Mouse (Mus musculus): ENCODE measurements around the gene Ubtd2. TPM values are rescaled to one million over a fixed set of nuclear protein-coding genes. Genes with fewer than 3 reads are reported as not detected.
A peak's percentile ranks its signal among the peaks of the same experiment; 100 is the strongest.

Gene Ubtd2
- polyA plus RNA-seq, 1 experiment from 2014 or later, result 61.5 TPM

- no peak overlapping the region for H3K27ac ChIP-seq (ENCODE audit: low read length)
- WGBS, result 65% methylated on average over 2 of the region's 2 CpGs
- H3K9ac ChIP-seq (replicated peaks; ENCODE audit: low read depth, low read length), result no peak overlapping the region
- H3K4me3 ChIP-seq (ENCODE audit: low read depth, low read length), result no peak overlapping the region
- H3K36me3 ChIP-seq (ENCODE audit: control insufficient read depth, insufficient read depth, low read length), result no peaks in the 10 kb centered on the region
- H3K4me1 ChIP-seq (ENCODE audit: control insufficient read depth, insufficient read depth, low read length), result no peaks in the 10 kb centered on the region
- no peak overlapping the region for H3K4me2 ChIP-seq (replicated peaks; ENCODE audit: low read depth, low read length)
- no peaks in the 10 kb centered on the region for H3K9me3 ChIP-seq (ENCODE audit: control insufficient read depth, low read depth, low read length)
- no peak for ATAC-seq (ENCODE audit: insufficient number of reproducible peaks, insufficient read depth, low FRiP score, low read depth)
- H3K27me3 ChIP-seq (ENCODE audit: control insufficient read depth, insufficient read depth, low read length), result no peaks in the 10 kb centered on the region
Measured at GRCm38 (mm10) chr11:32481525-32481924, 26.4 kb downstream of the Ubtd2 start.

- H3K27ac ChIP-seq (ENCODE audit: low read length), result no peak overlapping the region
- 74% methylated on average over 3 of the region's 3 CpGs for WGBS
- H3K27me3 ChIP-seq (ENCODE audit: control insufficient read depth, insufficient read depth, low read length), result no peaks in the 10 kb centered on the region
- ATAC-seq (ENCODE audit: insufficient number of reproducible peaks, insufficient read depth, low FRiP score, low read depth), result no peak
- H3K9ac ChIP-seq (replicated peaks; ENCODE audit: low read depth, low read length), result no peak overlapping the region
- H3K36me3 ChIP-seq (ENCODE audit: control insufficient read depth, insufficient read depth, low read length), result no peaks in the 10 kb centered on the region
- no peak overlapping the region for H3K4me2 ChIP-seq (replicated peaks; ENCODE audit: low read depth, low read length)
- no peak overlapping the region for H3K4me3 ChIP-seq (ENCODE audit: low read depth, low read length)
- H3K9me3 ChIP-seq (ENCODE audit: control insufficient read depth, low read depth, low read length), result no peaks in the 10 kb centered on the region
- peaks cover 13% of the 10 kb centered on the region; the same call in 1 of the 2 replicates for H3K4me1 ChIP-seq (ENCODE audit: control insufficient read depth, insufficient read depth, low read length)
Measured at GRCm38 (mm10) chr11:32485290-32485689, 30.1 kb downstream of the Ubtd2 start.

- Histone ChIP-seq H3K4me1 (ENCODE audit: control insufficient read depth, insufficient read depth, low read length) (peaks cover 16% of the 10 kb centered on the region; the same call in 1 of the 2 replicates), H3K9me3 (ENCODE audit: control insufficient read depth, low read depth, low read length) (no peaks in the 10 kb centered on the region), H3K4me3 (ENCODE audit: low read depth, low read length) (no peak overlapping the region), H3K27ac (ENCODE audit: low read length) (no peak overlapping the region), H3K9ac (replicated peaks; ENCODE audit: low read depth, low read length) (no peak overlapping the region), H3K36me3 (ENCODE audit: control insufficient read depth, insufficient read depth, low read length) (no peaks in the 10 kb centered on the region), H3K27me3 (ENCODE audit: control insufficient read depth, insufficient read depth, low read length) (no peaks in the 10 kb centered on the region), H3K4me2 (replicated peaks; ENCODE audit: low read depth, low read length) (no peak overlapping the region)
- 56% methylated on average over 3 of the region's 3 CpGs for WGBS
- ATAC-seq (ENCODE audit: insufficient number of reproducible peaks, insufficient read depth, low FRiP score, low read depth), result no peak
Measured at GRCm38 (mm10) chr11:32486621-32487020, 31.5 kb downstream of the Ubtd2 start.

- H3K27ac ChIP-seq (ENCODE audit: low read length), result no peak overlapping the region
- no peak for ATAC-seq (ENCODE audit: insufficient number of reproducible peaks, insufficient read depth, low FRiP score, low read depth)
- H3K9me3 ChIP-seq (ENCODE audit: control insufficient read depth, low read depth, low read length), result no peaks in the 10 kb centered on the region
- 84% methylated on average over 3 of the region's 3 CpGs for WGBS
- no peak overlapping the region for H3K9ac ChIP-seq (replicated peaks; ENCODE audit: low read depth, low read length)
- H3K4me1 ChIP-seq (ENCODE audit: control insufficient read depth, insufficient read depth, low read length), result peaks cover 16% of the 10 kb centered on the region; the same call in 1 of the 2 replicates
- H3K36me3 ChIP-seq (ENCODE audit: control insufficient read depth, insufficient read depth, low read length), result no peaks in the 10 kb centered on the region
- H3K27me3 ChIP-seq (ENCODE audit: control insufficient read depth, insufficient read depth, low read length), result no peaks in the 10 kb centered on the region
- H3K4me3 ChIP-seq (ENCODE audit: low read depth, low read length), result no peak overlapping the region
- no peak overlapping the region for H3K4me2 ChIP-seq (replicated peaks; ENCODE audit: low read depth, low read length)
Measured at GRCm38 (mm10) chr11:32487501-32487900, 32.3 kb downstream of the Ubtd2 start.

- Histone ChIP-seq H3K9ac (replicated peaks; ENCODE audit: low read depth, low read length) (no peak overlapping the region), H3K27ac (ENCODE audit: low read length) (peak overlapping the region; percentile 4; the same call in 1 of the 2 replicates), H3K9me3 (ENCODE audit: control insufficient read depth, low read depth, low read length) (no peaks in the 10 kb centered on the region), H3K4me3 (ENCODE audit: low read depth, low read length) (no peak overlapping the region), H3K4me2 (replicated peaks; ENCODE audit: low read depth, low read length) (no peak overlapping the region), H3K36me3 (ENCODE audit: control insufficient read depth, insufficient read depth, low read length) (no peaks in the 10 kb centered on the region), H3K4me1 (ENCODE audit: control insufficient read depth, insufficient read depth, low read length) (peaks cover 16% of the 10 kb centered on the region; the same call in 1 of the 2 replicates), H3K27me3 (ENCODE audit: control insufficient read depth, insufficient read depth, low read length) (no peaks in the 10 kb centered on the region)
- ATAC-seq (ENCODE audit: insufficient number of reproducible peaks, insufficient read depth, low FRiP score, low read depth), result no peak
Measured at GRCm38 (mm10) chr11:32488344-32488743, 33.2 kb downstream of the Ubtd2 start.

- no peak for ATAC-seq (ENCODE audit: insufficient number of reproducible peaks, insufficient read depth, low FRiP score, low read depth)
- no peaks in the 10 kb centered on the region for H3K9me3 ChIP-seq (ENCODE audit: control insufficient read depth, low read depth, low read length)
- H3K9ac ChIP-seq (replicated peaks; ENCODE audit: low read depth, low read length), result no peak overlapping the region
- H3K36me3 ChIP-seq (ENCODE audit: control insufficient read depth, insufficient read depth, low read length), result no peaks in the 10 kb centered on the region
- 66% methylated on average over 5 of the region's 5 CpGs for WGBS
- H3K4me3 ChIP-seq (ENCODE audit: low read depth, low read length), result no peak overlapping the region
- no peak overlapping the region for H3K4me2 ChIP-seq (replicated peaks; ENCODE audit: low read depth, low read length)
- H3K4me1 ChIP-seq (ENCODE audit: control insufficient read depth, insufficient read depth, low read length), result peaks cover 16% of the 10 kb centered on the region; the same call in 1 of the 2 replicates
- peak overlapping the region; percentile 4; the same call in 1 of the 2 replicates for H3K27ac ChIP-seq (ENCODE audit: low read length)
- H3K27me3 ChIP-seq (ENCODE audit: control insufficient read depth, insufficient read depth, low read length), result no peaks in the 10 kb centered on the region
Measured at GRCm38 (mm10) chr11:32488808-32489670, 33.9 kb downstream of the Ubtd2 start.

- Histone ChIP-seq H3K4me2 (replicated peaks; ENCODE audit: low read depth, low read length) (no peak overlapping the region), H3K27ac (ENCODE audit: low read length) (no peak overlapping the region), H3K4me3 (ENCODE audit: low read depth, low read length) (no peak overlapping the region), H3K4me1 (ENCODE audit: control insufficient read depth, insufficient read depth, low read length) (peaks cover 16% of the 10 kb centered on the region; the same call in 1 of the 2 replicates), H3K36me3 (ENCODE audit: control insufficient read depth, insufficient read depth, low read length) (no peaks in the 10 kb centered on the region), H3K27me3 (ENCODE audit: control insufficient read depth, insufficient read depth, low read length) (no peaks in the 10 kb centered on the region), H3K9me3 (ENCODE audit: control insufficient read depth, low read depth, low read length) (no peaks in the 10 kb centered on the region), H3K9ac (replicated peaks; ENCODE audit: low read depth, low read length) (no peak overlapping the region)
- no peak for ATAC-seq (ENCODE audit: insufficient number of reproducible peaks, insufficient read depth, low FRiP score, low read depth)
- WGBS, result 99% methylated on average over 2 of the region's 2 CpGs
Measured at GRCm38 (mm10) chr11:32491079-32491478, 35.9 kb downstream of the Ubtd2 start.

- Histone ChIP-seq H3K9ac (replicated peaks; ENCODE audit: low read depth, low read length) (no peak overlapping the region), H3K27ac (ENCODE audit: low read length) (no peak overlapping the region)
Measured at GRCm38 (mm10) chr11:32493312-32493711, 38.1 kb downstream of the Ubtd2 start.

More at GRCm38 (mm10) chr11:32493312-32493711, 38.1 kb downstream of the Ubtd2 start:
- H3K4me2 ChIP-seq (replicated peaks; ENCODE audit: low read depth, low read length), result no peak overlapping the region
- no peaks in the 10 kb centered on the region for H3K36me3 ChIP-seq (ENCODE audit: control insufficient read depth, insufficient read depth, low read length)
- no peak overlapping the region for H3K4me3 ChIP-seq (ENCODE audit: low read depth, low read length)
- no peaks in the 10 kb centered on the region for H3K9me3 ChIP-seq (ENCODE audit: control insufficient read depth, low read depth, low read length)
- H3K4me1 ChIP-seq (ENCODE audit: control insufficient read depth, insufficient read depth, low read length), result peaks cover 16% of the 10 kb centered on the region; the same call in 1 of the 2 replicates
- H3K27me3 ChIP-seq (ENCODE audit: control insufficient read depth, insufficient read depth, low read length), result no peaks in the 10 kb centered on the region
- no peak for ATAC-seq (ENCODE audit: insufficient number of reproducible peaks, insufficient read depth, low FRiP score, low read depth)
